Mouse (Mus musculus): ENCODE data around the gene Rnf103.

- TF ChIP-seq CTCF (IDR thresholded peaks at IDR 0.05), result no peak
- peak; percentile 41 for TF ChIP-seq EP300 (IDR thresholded peaks at IDR 0.05)
Measured at GRCm38 (mm10) chr6:71543686-71544499, 50.2 kb downstream of the Rnf103 start, which contains the start of gene Chmp3.

Data from lung, postnatal 0 days (tissue).